Mouse (Mus musculus) erythroblast, embryonic 14.5 days (primary cell): ENCODE data around the gene Hnrnph3.

ENCODE experiments used
- GATA1 ChIP-seq: IDR thresholded peaks from 2 replicates; pipeline ENCODE4 v1.6.1; 2012; ENCODE audit warnings: low read length, inconsistent platforms, mixed read lengths
- TAL1 ChIP-seq: IDR thresholded peaks from 3 replicates; pipeline ENCODE4 v1.6.1; 2012; ENCODE audit warnings: low read length, inconsistent platforms, mixed read lengths

- no peak for TF ChIP-seq GATA1
- TF ChIP-seq TAL1: no peak
These were observed 35.8 kb upstream of the Hnrnph3 start, which contains the start of gene Pbld1 for GRCm38 (mm10) chr10:63059862-63060261.
